Mouse (Mus musculus) forebrain, postnatal 0 days (tissue): ENCODE measurements at regions not wholly inside any gene's neighbourhood (a gene's known extent, or its start where the extent isn't known, plus 50 kb on each side); places are given as distances from the start of the nearest gene placed in this dataset.

Experiments
- ATAC-seq: fragments of 200-750 bp; cut with Nextera tagmentation; 2 replicates; pipeline ENCODE4 v1.8.0; 2017; ENCODE audit warnings: mild to moderate bottlenecking, moderate library complexity
- DNase-seq: peaks from one replicate; pipeline ENCODE4 v3.0.0-alpha.2; 2015
- H3K27ac ChIP-seq: fragments of 300-500 bp; sonication (generic); 2 replicates; pipeline ENCODE4 v1.5.1; 2014; ENCODE audit warnings: low read depth, mild to moderate bottlenecking, antibody characterized with exemption, low read length, moderate library complexity, mixed read lengths
- H3K27me3 ChIP-seq: fragments of 300-500 bp; sonication (generic); 2 replicates; pipeline ENCODE4 v1.6.1; 2014; ENCODE audit warnings: mild to moderate bottlenecking, low read length, mixed read lengths; ENCODE audit not compliant: insufficient read depth
- H3K36me3 ChIP-seq: fragments of 300-500 bp; sonication (generic); 2 replicates; pipeline ENCODE4 v1.6.1; 2014; ENCODE audit warnings: mild to moderate bottlenecking, moderate library complexity; ENCODE audit not compliant: insufficient read depth
- H3K4me1 ChIP-seq: fragments of 300-500 bp; sonication (generic); 2 replicates; pipeline ENCODE4 v1.6.1; 2014; ENCODE audit warnings: antibody characterized with exemption; ENCODE audit not compliant: insufficient read depth
- H3K4me2 ChIP-seq: fragments of 300-500 bp; sonication (generic); 2 replicates; pipeline ENCODE4 v1.6.1; 2014; ENCODE audit warnings: low read depth, mild to moderate bottlenecking, moderate library complexity
- H3K4me3 ChIP-seq: fragments of 300-500 bp; sonication (generic); 2 replicates; pipeline ENCODE4 v1.5.1; 2014; ENCODE audit warnings: low read depth, low read length, mixed read lengths
- H3K9ac ChIP-seq: fragments of 300-500 bp; sonication (generic); 2 replicates; pipeline ENCODE4 v1.6.1; 2014; ENCODE audit warnings: mild to moderate bottlenecking
- H3K9me3 ChIP-seq: fragments of 300-500 bp; sonication (generic); 2 replicates; pipeline ENCODE4 v1.6.1; 2016; ENCODE audit warnings: low read length
- CTCF ChIP-seq: sonication (generic); IDR thresholded peaks from 2 replicates; pipeline ENCODE4 v1.5.1; 2016; ENCODE audit warnings: antibody characterized with exemption, control low read depth, low read depth
- WGBS: fragments of 180-500 bp; shearing (Covaris S2); extraction: QIAGEN DNeasy Blood & Tissue Kit; methylation state at CpG from one replicate; pipeline ENCODE4 v1.1.7; 2014; 5-methylcytosine and 5-hydroxymethylcytosine counted together

- H3K27ac ChIP-seq, result no peak overlapping the region
- no peak overlapping the region for H3K4me2 ChIP-seq
- H3K9ac ChIP-seq, result no peak overlapping the region
- ATAC-seq (no peak), DNase-seq (no peak)
- 88% methylated on average over 3 of the region's 3 CpGs for WGBS
- no peak overlapping the region for H3K4me3 ChIP-seq
- H3K36me3 ChIP-seq, result no peaks in the 10 kb centered on the region
- no peaks in the 10 kb centered on the region for H3K4me1 ChIP-seq
- H3K9me3 ChIP-seq, result no peaks in the 10 kb centered on the region
- TF ChIP-seq CTCF, result no peak
- no peaks in the 10 kb centered on the region for H3K27me3 ChIP-seq
Observed at GRCm38 (mm10) chr10:24491848-24492247, 103.4 kb upstream of the Ccn2 start.

- no peak overlapping the region for H3K4me3 ChIP-seq
- no peaks in the 10 kb centered on the region for H3K4me1 ChIP-seq
- no peak for TF ChIP-seq CTCF
- H3K36me3 ChIP-seq, result no peaks in the 10 kb centered on the region
- no peak for ATAC-seq
- H3K9ac ChIP-seq, result no peak overlapping the region
- H3K27me3 ChIP-seq, result no peaks in the 10 kb centered on the region
- no peak overlapping the region for H3K27ac ChIP-seq
- H3K4me2 ChIP-seq, result no peak overlapping the region
- WGBS, result 48% methylated on average over 4 of the region's 4 CpGs
- DNase-seq, result no peak
- H3K9me3 ChIP-seq, result no peaks in the 10 kb centered on the region
Observed at GRCm38 (mm10) chr10:24493392-24493791, 101.8 kb upstream of the Ccn2 start.

GRCm38 (mm10) chr10:24493936-24494335 lies 101.3 kb upstream of the Ccn2 start:
- TF ChIP-seq CTCF, result no peak
- Histone ChIP-seq H3K4me3 (no peak overlapping the region), H3K27me3 (no peaks in the 10 kb centered on the region), H3K9ac (no peak overlapping the region), H3K36me3 (no peaks in the 10 kb centered on the region), H3K27ac (no peak overlapping the region), H3K4me1 (no peaks in the 10 kb centered on the region), H3K9me3 (no peaks in the 10 kb centered on the region), H3K4me2 (no peak overlapping the region)
- ATAC-seq, result no peak
- WGBS, result 54% methylated on average over 6 of the region's 6 CpGs
- DNase-seq, result no peak

- 91% methylated on average over 11 of the region's 11 CpGs for WGBS
- Histone ChIP-seq H3K9me3 (no peaks in the 10 kb centered on the region), H3K4me1 (no peaks in the 10 kb centered on the region), H3K27ac (no peak overlapping the region), H3K4me2 (no peak overlapping the region), H3K4me3 (no peak overlapping the region), H3K36me3 (no peaks in the 10 kb centered on the region), H3K27me3 (no peaks in the 10 kb centered on the region), H3K9ac (no peak overlapping the region)
- no peak for ATAC-seq
- DNase-seq, result no peak
- TF ChIP-seq CTCF, result no peak
Observed at GRCm38 (mm10) chr10:24519795-24520512, 75.3 kb upstream of the Ccn2 start.

- no peaks in the 10 kb centered on the region for H3K9me3 ChIP-seq
- H3K27me3 ChIP-seq, result no peaks in the 10 kb centered on the region
- no peaks in the 10 kb centered on the region for H3K36me3 ChIP-seq
- no peak overlapping the region for H3K9ac ChIP-seq
- TF ChIP-seq CTCF, result no peak
- ATAC-seq (no peak), DNase-seq (no peak)
- H3K4me2 ChIP-seq, result no peak overlapping the region
- WGBS, result 88% methylated on average over 3 of the region's 3 CpGs
- H3K4me1 ChIP-seq, result no peaks in the 10 kb centered on the region
- no peak overlapping the region for H3K4me3 ChIP-seq
- H3K27ac ChIP-seq, result no peak overlapping the region
Observed at GRCm38 (mm10) chr10:24520515-24520914, 74.7 kb upstream of the Ccn2 start.

GRCm38 (mm10) chr10:24532776-24533175 lies 62.5 kb upstream of the Ccn2 start:
- ATAC-seq (no peak), DNase-seq (no peak)
- H3K4me2 ChIP-seq, result no peak overlapping the region
- H3K27me3 ChIP-seq, result no peaks in the 10 kb centered on the region
- no peak overlapping the region for H3K4me3 ChIP-seq
- no peak overlapping the region for H3K9ac ChIP-seq
- 45% methylated on average over 2 of the region's 2 CpGs for WGBS
- TF ChIP-seq CTCF, result no peak
- H3K9me3 ChIP-seq, result no peaks in the 10 kb centered on the region
- H3K36me3 ChIP-seq, result no peaks in the 10 kb centered on the region
- no peaks in the 10 kb centered on the region for H3K4me1 ChIP-seq
- no peak overlapping the region for H3K27ac ChIP-seq

- no peaks in the 10 kb centered on the region for H3K36me3 ChIP-seq
- no peak for TF ChIP-seq CTCF
- H3K4me1 ChIP-seq, result no peaks in the 10 kb centered on the region
- H3K9ac ChIP-seq, result no peak overlapping the region
- no peak for ATAC-seq
- H3K4me3 ChIP-seq, result no peak overlapping the region
- no peak overlapping the region for H3K27ac ChIP-seq
- H3K4me2 ChIP-seq, result no peak overlapping the region
- WGBS, result 85% methylated on average over 11 of the region's 11 CpGs
- H3K27me3 ChIP-seq, result no peaks in the 10 kb centered on the region
- H3K9me3 ChIP-seq, result no peaks in the 10 kb centered on the region
- DNase-seq, result no peak
Observed at GRCm38 (mm10) chr10:24534901-24535300, 60.3 kb upstream of the Ccn2 start.
